ENCODE assay signal across 20 mouse cellular contexts in genomic region chr7:25780021-25780420, GRCm38 (mm10). TPM values are rescaled to one million over a fixed set of nuclear protein-coding genes. Genes with fewer than 3 reads are reported as not detected.
DNase-seq lines count a peak whose midpoint lies in the region; ATAC-seq lines count a peak whose summit lies in the region.
"Had no signal": no experiment of that assay in that cellular context is flagged by ENCODE, and none has a peak within 500 bp of the region (broad histone marks: within the 10 kb centered on the region; RNA-seq: fewer than 3 reads in every experiment).

No protein-coding gene starts in this region.

- DNase-seq in heart, adult 11 months: peak; percentile 86
- no peak for DNase-seq in heart, postnatal 10 days
- DNase-seq in CD4-positive helper T cell, adult 2 months (ENCODE audit: low read depth, low spot score): peak; percentile 53
- DNase-seq in right cerebral cortex, adult 2 months (ENCODE audit: low spot score in 2 of 2): no peak
- no peak for DNase-seq in cerebellum, postnatal 14 days
- DNase-seq in left cerebral cortex, postnatal 10 days (ENCODE audit: extremely low spot score in 1 of 2, low spot score in 2 of 2): no peak
- DNase-seq: adrenal gland, adult 8-10 months; adrenal gland, postnatal 25 days; cerebellum, adult 11-12 months; cerebellum, adult 8-10 months; cerebellum, postnatal 10 days; forebrain, postnatal 0 days; gastrocnemius, postnatal 36 days; heart, postnatal 36 days had no signal

- intact Hi-C loops in heart, postnatal 10 days (cut with DNase I): no loop called here
- intact Hi-C loops in left cerebral cortex, postnatal 10 days (cut with DNase I): no loop called here

- peak; percentile 17 for ATAC-seq in activated CD4-positive, CD25-positive, alpha-beta regulatory T cell, adult 4 months
- ATAC-seq: forebrain, embryonic 14.5 days; forebrain, postnatal 0 days; hindbrain, postnatal 0 days; intestine, postnatal 0 days had no signal

RNA-seq across cellular contexts. Expression of gene Axl, which starts 8.5 kb away (rescaled TPM):
- total RNA-seq in heart, postnatal 10 days (2021): 100 to 1,000 TPM; 113 to 139 TPM
- polyA plus RNA-seq in activated CD4-positive, CD25-positive, alpha-beta regulatory T cell, adult 4 months (2017; shearing (Covaris generic)): 10 to 100 TPM; 16.5 to 26.4 TPM
- 10 to 100 TPM; 29.7 to 38.5 TPM for total RNA-seq in left cerebral cortex, postnatal 10 days (2021)

RNA-seq across cellular contexts. Expression of gene Hnrnpul1, which starts 25.5 kb away (rescaled TPM):
- total RNA-seq in heart, postnatal 10 days (2021): 100 to 1,000 TPM; 117 to 119 TPM
- 10 to 100 TPM; 47.1 to 58.0 TPM for polyA plus RNA-seq in activated CD4-positive, CD25-positive, alpha-beta regulatory T cell, adult 4 months (2017; shearing (Covaris generic))
- 100 to 1,000 TPM; 116 to 117 TPM for total RNA-seq in left cerebral cortex, postnatal 10 days (2021)

RNA-seq across cellular contexts. Expression of gene Cyp2s1, which starts 36.7 kb away (rescaled TPM):
- total RNA-seq in heart, postnatal 10 days (2021): 1 to 10 TPM; 6.1 to 7.0 TPM
- 1 to 10 TPM; 3.2 to 4.9 TPM for polyA plus RNA-seq in activated CD4-positive, CD25-positive, alpha-beta regulatory T cell, adult 4 months (2017; shearing (Covaris generic))
- 1 to 10 TPM; 5.5 to 8.1 TPM for total RNA-seq in left cerebral cortex, postnatal 10 days (2021)
- total RNA-seq: granulocyte monocyte progenitor cell, adult 5-6 weeks; MEL had no signal

Comparison
In these comparisons a context has a peak if more than half of its experiments do, and no peak if none do; other contexts are left out.
1. DNase-seq: peak in heart, adult 11 months (single experiment) and CD4-positive helper T cell, adult 2 months (single experiment); none in heart, postnatal 10 days (0 of 2), right cerebral cortex, adult 2 months (0 of 2), cerebellum, postnatal 14 days (0 of 2) and left cerebral cortex, postnatal 10 days (0 of 2).